Mouse (Mus musculus): ENCODE data around the gene H60b. TPM values are rescaled to one million over a fixed set of nuclear protein-coding genes. Genes with fewer than 3 reads are reported as not detected.
A peak's percentile ranks its signal among the peaks of the same experiment; 100 is the strongest.

The H60b gene
- polyA plus RNA-seq, 1 experiment from 2014 or later: 0.19 TPM

- Histone ChIP-seq H3K4me2 (replicated peaks; ENCODE audit: low read depth, low read length) (no peak overlapping the region), H3K36me3 (ENCODE audit: insufficient read depth, low read length) (no peaks in the 10 kb centered on the region), H3K27me3 (replicated peaks; ENCODE audit: insufficient read depth, low read length) (no peaks in the 10 kb centered on the region), H3K4me3 (ENCODE audit: low read depth, low read length) (no peak overlapping the region), H3K9ac (replicated peaks; ENCODE audit: low read depth) (no peak overlapping the region), H3K27ac (ENCODE audit: low read length) (no peak overlapping the region), H3K9me3 (ENCODE audit: low read length) (no peaks in the 10 kb centered on the region), H3K4me1 (ENCODE audit: insufficient read depth, low read depth, low read length) (no peaks in the 10 kb centered on the region)
- ATAC-seq: no peak
- TF ChIP-seq CTCF (IDR thresholded peaks at IDR 0.05) (no peak), EP300 (IDR thresholded peaks at IDR 0.05) (no peak)
- WGBS: 45% methylated on average over 4 of the region's 4 CpGs
- peak; percentile 35 for DNase-seq (ENCODE audit: low spot score)
Observed at GRCm38 (mm10) chr10:22306452-22306851, 148.1 kb downstream of the H60b start.

GRCm38 (mm10) chr10:22308221-22308620, 149.8 kb downstream of the H60b start:
- Histone ChIP-seq H3K9me3 (ENCODE audit: low read length) (no peaks in the 10 kb centered on the region), H3K4me1 (ENCODE audit: insufficient read depth, low read depth, low read length) (no peaks in the 10 kb centered on the region), H3K27me3 (replicated peaks; ENCODE audit: insufficient read depth, low read length) (no peaks in the 10 kb centered on the region), H3K36me3 (ENCODE audit: insufficient read depth, low read length) (no peaks in the 10 kb centered on the region), H3K4me2 (replicated peaks; ENCODE audit: low read depth, low read length) (no peak overlapping the region), H3K9ac (replicated peaks; ENCODE audit: low read depth) (no peak overlapping the region), H3K4me3 (ENCODE audit: low read depth, low read length) (no peak overlapping the region), H3K27ac (ENCODE audit: low read length) (no peak overlapping the region)
- WGBS: 59% methylated on average over 1 of the region's 1 CpGs
- DNase-seq (ENCODE audit: low spot score) (no peak), ATAC-seq (no peak)
- no peak for TF ChIP-seq CTCF (IDR thresholded peaks at IDR 0.05)
- no peak for TF ChIP-seq EP300 (IDR thresholded peaks at IDR 0.05)

GRCm38 (mm10) chr10:22322858-22323257, 164.5 kb downstream of the H60b start:
- H3K4me2 ChIP-seq (replicated peaks; ENCODE audit: low read depth, low read length): no peak overlapping the region
- H3K9me3 ChIP-seq (ENCODE audit: low read length): no peaks in the 10 kb centered on the region
- H3K4me3 ChIP-seq (ENCODE audit: low read depth, low read length): no peak overlapping the region
- no peaks in the 10 kb centered on the region for H3K27me3 ChIP-seq (replicated peaks; ENCODE audit: insufficient read depth, low read length)
- DNase-seq (ENCODE audit: low spot score) (no peak), ATAC-seq (no peak)
- TF ChIP-seq CTCF (IDR thresholded peaks at IDR 0.05) (no peak), EP300 (IDR thresholded peaks at IDR 0.05) (no peak)
- no peak overlapping the region for H3K9ac ChIP-seq (replicated peaks; ENCODE audit: low read depth)
- no peaks in the 10 kb centered on the region for H3K36me3 ChIP-seq (ENCODE audit: insufficient read depth, low read length)
- 89% methylated on average over 2 of the region's 2 CpGs for WGBS
- H3K4me1 ChIP-seq (ENCODE audit: insufficient read depth, low read depth, low read length): no peaks in the 10 kb centered on the region
- H3K27ac ChIP-seq (ENCODE audit: low read length): no peak overlapping the region

Other genes with a start within 250 kb of the H60b start
- gene 4930444G20Rik, start 90.5 kb upstream of the H60b start, polyA plus RNA-seq (2015; fragmentation: Nextera tagmentation; extraction: Ambion mirVana): not detected in 2 replicates
- 20.9 and 21.7 TPM in 2 replicates for gene E030030I06Rik, start 9.3 kb upstream of the H60b start, polyA plus RNA-seq (2015; fragmentation: Nextera tagmentation; extraction: Ambion mirVana)
- 4.6 and 5.1 TPM in 2 replicates for gene Raet1e, start within 50 bp of the H60b start, polyA plus RNA-seq (2015; fragmentation: Nextera tagmentation; extraction: Ambion mirVana)
- gene Raet1d, start 202.0 kb downstream of the H60b start, polyA plus RNA-seq (2015; fragmentation: Nextera tagmentation; extraction: Ambion mirVana): 0.51 and 1.3 TPM in 2 replicates